Mouse (Mus musculus) megakaryocyte, embryonic 14.5 days (primary cell): ENCODE measurements around the gene Tat.

Experiments
- FLI1 ChIP-seq: IDR thresholded peaks from 2 replicates; pipeline ENCODE4 v1.6.1; 2012; ENCODE audit warnings: low read length, inconsistent platforms, mixed read lengths
- GATA1 ChIP-seq: IDR thresholded peaks from 3 replicates; pipeline ENCODE4 v1.6.1; 2012; ENCODE audit warnings: mixed read lengths, low read length, inconsistent platforms, borderline replicate concordance

- TF ChIP-seq FLI1: no peak
- TF ChIP-seq GATA1: no peak
Observed at GRCm38 (mm10) chr8:109990224-109990623, at the start of gene Tat.
